Mouse (Mus musculus) CD8-positive naive resting alpha-beta T cell, adult 2 months (primary cell): ENCODE results near the gene Cox4i1.

Experiments used
- DNase-seq, 2 experiments: peaks; one replicate each; pipeline ENCODE4 v3.0.0; 2022; ENCODE audit warnings: low read depth in 2 of 2, low spot score in 2 of 2

Cox4i1 gene

DNA sequence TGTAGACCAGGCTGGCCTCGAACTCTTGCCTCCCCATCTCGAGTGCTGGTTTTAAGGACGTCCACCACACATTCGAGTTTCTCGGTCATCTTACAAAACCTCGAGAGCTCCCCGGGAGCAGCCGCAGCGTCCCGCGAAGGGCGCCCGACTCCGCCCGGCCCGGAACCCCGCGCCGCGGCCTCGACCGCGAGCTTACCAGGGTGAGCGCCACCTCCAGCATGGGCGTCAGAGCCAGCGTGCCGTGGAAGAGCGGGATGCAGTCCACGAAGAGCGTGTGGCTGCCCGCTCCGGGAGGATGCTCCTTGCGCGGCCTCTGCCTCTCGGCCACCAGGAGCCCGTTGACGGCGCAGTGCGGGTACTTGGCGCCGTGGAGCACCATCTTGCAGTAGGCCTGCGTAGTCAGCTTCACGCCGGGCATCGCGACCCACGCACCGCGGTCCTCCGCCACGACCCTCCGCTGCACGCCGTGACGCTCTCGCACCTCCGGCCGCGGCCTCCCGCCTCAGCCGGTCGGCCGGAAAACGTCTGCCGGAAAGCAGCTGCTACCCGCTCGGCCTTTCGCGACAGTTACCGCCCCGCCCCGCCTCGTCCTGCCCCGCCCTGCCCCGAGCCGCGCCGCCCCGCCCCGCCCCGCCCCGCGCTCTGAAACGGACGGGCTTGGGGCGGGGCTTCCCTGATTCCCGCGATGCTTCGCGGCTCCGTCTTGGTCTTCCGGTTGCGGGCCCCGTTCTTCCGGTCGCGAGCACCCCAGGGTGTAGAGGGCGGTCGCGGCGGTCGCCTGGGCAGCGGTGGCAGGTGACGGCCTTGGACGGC lies at the start of gene Cox4i1, which contains the start of gene Gm27021:
Gene Cox4i1 (plus strand): TSS at position 662 of the 813 bp plus-strand sequence.
Gene Gm27021 (minus strand): TSS at position 519 of the 813 bp plus-strand sequence.
- peak; percentile 78 to 84 for DNase-seq

- DNase-seq = no peak
These were observed 48.5 kb upstream of the Cox4i1 start for GRCm38 (mm10) chr8:120619235-120620180.

DNA sequence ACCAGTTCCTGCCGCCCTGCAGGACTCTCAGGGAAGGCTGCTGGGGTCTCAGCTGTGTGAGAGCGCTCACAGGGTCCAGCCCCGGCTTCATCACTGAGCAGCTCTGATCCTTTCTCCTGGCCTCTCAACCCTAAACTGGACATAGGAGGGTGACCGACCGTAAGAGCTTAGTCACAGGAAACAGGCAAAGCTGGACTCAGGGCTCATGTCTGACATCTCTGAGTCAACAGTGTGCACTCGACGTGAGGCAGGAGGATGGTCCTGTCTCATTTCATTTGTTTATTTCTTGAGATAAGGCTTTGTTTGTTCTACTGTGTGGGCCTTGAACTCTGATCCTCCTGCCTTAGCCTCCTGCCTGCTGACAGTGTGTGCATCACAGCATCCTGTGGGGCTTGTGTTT lies 47.6 kb upstream of the Cox4i1 start:
- no peak for DNase-seq

- DNase-seq = no peak
These were observed 45.9 kb upstream of the Cox4i1 start for GRCm38 (mm10) chr8:120622161-120622560.

- no peak for DNase-seq
These were observed 44.4 kb upstream of the Cox4i1 start for GRCm38 (mm10) chr8:120623608-120624007.

- DNase-seq = no peak
These were observed 41.6 kb upstream of the Cox4i1 start for GRCm38 (mm10) chr8:120626461-120626860.

GRCm38 (mm10) chr8:120627298-120627697 lies 40.7 kb upstream of the Cox4i1 start:
- DNase-seq = no peak

DNA sequence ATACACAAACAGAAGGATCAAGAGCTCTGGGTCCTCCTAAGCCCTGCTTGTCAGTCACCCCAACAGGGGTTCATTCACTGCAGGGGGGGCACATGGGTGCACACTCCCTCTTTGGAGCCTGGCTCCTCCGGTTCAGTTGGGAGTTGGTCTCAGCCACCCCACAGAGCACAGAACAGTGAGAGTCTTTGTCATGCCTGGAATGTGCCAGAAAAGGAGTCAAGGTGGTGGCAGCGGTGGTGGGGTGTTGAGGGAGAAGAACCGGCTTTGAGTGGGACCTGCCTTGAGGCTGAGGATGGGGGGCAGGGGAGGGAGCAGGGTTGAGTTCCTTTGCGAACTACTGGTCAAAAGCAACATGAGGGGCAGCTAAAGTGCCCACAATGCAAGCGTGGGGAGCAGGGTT lies 38.0 kb upstream of the Cox4i1 start:
- DNase-seq = no peak

DNA sequence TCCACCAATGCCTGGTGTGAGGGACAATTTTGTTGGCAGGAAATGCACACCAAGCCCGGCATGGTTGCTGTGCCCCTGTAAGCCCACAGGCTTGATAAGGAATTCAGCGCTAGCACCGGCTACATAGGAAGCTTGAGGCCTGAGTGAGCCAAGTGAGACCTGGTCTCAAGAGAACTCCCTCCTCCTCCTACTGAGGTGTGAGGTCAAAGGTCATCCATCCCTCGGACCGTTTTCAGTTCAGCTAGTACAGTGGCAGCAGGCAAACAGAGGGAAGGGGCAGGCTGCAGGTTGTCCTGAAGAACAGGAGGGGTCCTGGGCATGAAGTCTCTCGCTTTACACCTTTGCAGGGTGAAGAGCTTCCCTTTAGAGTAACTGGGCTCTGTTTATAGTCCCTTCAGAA lies 37.2 kb upstream of the Cox4i1 start:
- DNase-seq = no peak

DNA sequence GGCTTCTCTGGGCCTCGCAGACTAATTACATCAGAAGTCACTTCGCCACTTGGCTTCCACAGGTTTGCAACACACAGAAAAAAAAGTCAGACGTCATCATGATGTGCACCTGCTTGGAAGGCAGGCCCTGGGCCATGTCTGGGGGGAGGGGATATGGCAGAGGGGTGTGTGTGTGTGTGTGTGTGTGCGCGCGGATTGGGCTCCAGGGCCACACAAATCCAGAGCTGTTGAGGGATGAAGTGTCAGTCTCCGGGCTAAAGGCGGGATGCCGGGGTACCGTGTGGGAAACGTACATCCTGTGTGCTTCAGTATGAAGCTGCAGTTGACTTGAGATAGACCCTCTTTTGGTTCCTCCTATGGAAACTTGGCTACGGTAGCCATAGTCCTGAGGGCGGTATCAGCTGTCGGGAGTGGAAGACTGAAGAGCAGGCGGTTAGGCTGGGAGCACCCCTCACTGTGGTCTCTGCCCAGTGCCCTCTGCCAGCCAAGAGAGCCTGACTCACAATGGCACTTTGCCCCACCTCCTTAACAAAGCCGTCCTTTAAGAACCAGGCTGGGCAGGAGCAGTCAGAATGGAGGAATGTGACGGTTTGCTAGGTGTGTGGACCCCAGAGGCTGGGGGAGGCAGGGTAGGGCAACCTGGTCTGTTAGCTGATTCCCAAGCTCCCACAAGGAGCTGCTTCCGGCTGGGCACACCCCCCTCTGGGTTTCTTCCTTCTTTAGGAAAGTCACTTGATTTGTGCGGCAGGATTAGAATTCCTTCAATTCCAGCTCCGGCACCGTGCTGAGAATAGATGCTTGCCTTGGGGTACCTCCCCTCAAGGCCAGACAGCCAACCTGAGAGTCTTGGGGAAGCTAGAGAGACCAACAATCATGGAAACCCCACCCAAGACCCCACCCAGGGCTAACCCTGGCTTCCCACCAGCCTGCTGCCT lies 36.3 kb upstream of the Cox4i1 start:
- no peak for DNase-seq

- DNase-seq = no peak
These were observed 34.9 kb upstream of the Cox4i1 start for GRCm38 (mm10) chr8:120632969-120633664.

GRCm38 (mm10) chr8:120633665-120634271 lies 34.3 kb upstream of the Cox4i1 start:
- no peak for DNase-seq

DNA sequence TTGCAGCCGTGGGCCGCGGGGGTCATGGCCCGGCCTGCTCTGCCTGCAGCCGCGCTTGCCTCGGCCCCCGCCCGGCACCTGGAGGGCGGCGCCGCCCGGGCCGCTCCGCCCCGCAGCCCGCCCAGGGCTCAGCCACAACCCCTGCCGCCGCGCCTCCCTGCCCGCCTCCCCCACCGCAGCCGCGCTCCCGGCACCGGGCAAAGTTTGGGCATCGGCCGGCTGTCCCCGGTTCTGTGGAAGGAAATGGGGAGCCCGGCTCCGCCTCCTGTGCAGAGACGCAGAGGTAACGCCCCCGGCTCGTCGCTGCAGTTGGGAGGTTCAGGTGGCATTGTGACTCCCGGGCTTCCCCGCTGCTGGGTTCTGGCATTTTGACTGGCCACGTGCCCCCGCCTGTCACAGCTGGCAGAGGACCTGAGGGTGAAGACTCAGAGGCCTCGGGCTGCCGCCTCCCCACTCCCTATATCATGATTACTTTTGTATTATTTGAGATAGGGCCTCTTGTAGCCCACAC lies 33.6 kb upstream of the Cox4i1 start:
- peak; percentile 42 to 43 for DNase-seq

DNA sequence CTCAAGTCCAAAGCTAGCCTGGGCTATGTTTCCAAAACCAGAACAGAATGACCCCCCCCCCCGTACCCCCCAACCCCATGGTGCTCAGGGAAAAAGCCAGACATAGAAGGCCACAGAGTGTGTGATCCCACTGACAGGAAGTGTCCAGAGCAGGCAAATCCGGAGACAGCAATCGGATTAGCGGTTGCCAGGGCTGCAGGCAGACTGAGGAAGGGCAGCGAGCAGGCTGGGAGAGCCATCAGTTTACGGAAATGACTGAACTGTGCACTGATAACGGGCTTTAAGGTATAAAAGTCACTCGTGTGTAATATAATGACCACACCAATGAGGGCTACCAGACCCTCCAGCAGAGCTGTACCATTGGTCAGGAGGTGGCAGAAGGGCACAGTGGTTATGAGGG lies 26.8 kb upstream of the Cox4i1 start:
- no peak for DNase-seq

DNA sequence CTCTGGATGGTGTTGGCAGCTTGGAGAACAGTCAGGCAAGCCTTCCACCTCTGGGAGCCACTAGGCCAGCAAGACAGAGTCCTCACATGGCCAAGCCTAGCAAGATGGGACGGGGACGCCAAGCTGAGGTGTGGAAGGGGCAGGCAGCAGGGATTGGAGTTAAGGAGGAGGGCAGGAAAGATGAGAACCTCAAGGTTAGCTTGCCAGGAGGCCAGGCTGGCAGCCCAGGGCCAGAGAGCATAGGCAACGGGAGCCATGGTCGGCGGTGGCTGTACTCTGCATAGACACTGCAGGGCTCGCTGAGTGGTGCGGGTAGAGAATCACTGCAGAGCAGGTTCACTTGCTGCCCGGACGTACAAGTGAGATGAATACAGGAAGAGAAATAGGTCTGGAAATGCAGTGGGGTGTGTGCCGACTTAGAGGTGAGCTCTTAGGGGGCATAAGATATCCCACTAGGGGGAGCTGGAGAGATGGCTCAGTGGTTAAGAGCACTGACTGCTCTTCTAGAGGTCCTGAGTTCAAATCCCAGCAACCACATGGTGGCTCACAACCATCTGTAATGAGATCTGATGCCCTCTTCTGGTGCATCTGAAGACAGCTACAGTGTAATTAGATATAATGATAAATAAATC lies 25.9 kb upstream of the Cox4i1 start:
- DNase-seq = no peak

DNA sequence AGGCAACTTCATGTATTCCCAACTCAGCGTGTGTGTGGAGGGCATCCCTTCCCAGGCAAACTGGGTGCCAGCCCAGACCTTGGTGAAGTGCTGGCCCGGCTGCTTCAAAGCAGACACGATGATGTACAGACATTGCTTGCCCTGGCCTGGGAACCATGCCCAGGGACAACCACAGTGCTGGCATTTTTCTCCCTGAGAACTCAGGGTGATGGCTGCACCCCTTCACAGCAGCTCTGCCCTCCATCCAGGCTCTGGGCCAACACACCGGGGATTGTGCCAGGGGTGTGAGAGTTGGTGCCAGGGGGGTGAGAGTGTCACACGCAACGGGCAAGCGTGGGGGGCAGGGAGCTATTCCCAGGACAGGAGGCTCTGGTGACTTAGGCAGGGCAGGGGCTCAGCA lies 23.4 kb upstream of the Cox4i1 start:
- no peak for DNase-seq

- DNase-seq = no peak
These were observed 20.5 kb upstream of the Cox4i1 start, which contains the start of gene 1190005I06Rik for GRCm38 (mm10) chr8:120647532-120647931. 1190005I06Rik (minus strand) TSS chr8:120647632.

DNA sequence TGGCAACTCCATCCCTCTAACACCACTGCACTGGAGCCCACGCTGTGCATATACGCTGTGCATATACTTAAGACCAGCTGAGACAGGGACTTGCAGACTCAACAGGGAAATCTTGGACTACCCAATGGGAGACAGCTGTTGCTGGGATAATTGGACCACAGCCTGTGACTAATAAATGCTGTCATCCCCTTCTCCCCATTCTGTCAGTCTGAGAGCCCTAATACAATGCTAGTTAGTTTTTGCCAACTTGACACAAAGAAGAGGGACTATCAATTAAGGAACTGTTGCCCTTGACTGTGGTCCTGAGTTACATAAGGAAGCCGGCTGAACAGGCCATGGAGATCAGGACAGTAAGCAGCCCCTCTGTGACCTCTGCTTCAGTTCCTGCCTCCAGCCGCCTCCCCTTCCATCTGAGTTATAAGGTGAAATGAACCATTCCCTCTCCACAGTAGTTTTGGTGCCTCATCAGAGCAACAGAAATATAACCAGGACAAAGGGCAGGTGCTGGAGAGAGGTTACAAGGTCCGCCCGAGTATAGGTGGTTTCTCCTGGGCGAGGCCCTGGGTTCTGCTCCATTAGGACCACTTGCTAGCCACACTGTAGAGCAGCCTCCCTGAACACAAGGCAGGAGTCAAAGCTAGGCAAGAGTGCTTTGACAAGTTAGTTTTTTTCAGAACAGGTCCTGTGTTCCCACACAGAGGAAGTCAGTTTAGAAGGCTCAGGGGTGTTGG lies 11.5 kb upstream of the Cox4i1 start:
- DNase-seq = no peak
